Mouse (Mus musculus) CH12.LX (cell line): Measurements from ENCODE around the gene Med26.

ENCODE experiments used
- CHD2 ChIP-seq: IDR thresholded peaks from 2 replicates; pipeline ENCODE4 v1.6.1; 2011; ENCODE audit warnings: low read length, improper control_type of control experiment
- CTCF ChIP-seq, 2 experiments: IDR thresholded peaks in 1 of 2; conservative IDR thresholded peaks in 1 of 2; 2 replicates each; pipeline ENCODE4 v1.5.1; 2011 to 2012; ENCODE audit warnings: low read depth in 2 of 2, low read length in 2 of 2, improper control_type of control experiment in 1 of 2, inconsistent platforms in 1 of 2, mild to moderate bottlenecking in 1 of 2, moderate library complexity in 1 of 2
- E2F4 ChIP-seq: IDR thresholded peaks from 2 replicates; pipeline ENCODE4 v1.6.1; 2011; ENCODE audit warnings: low read depth, low read length, improper control_type of control experiment; ENCODE audit not compliant: insufficient replicate concordance
- HCFC1 ChIP-seq: IDR thresholded peaks from 2 replicates; pipeline ENCODE4 v1.6.1; 2012; ENCODE audit warnings: low read depth, mild to moderate bottlenecking, inconsistent platforms, low read length, improper control_type of control experiment
- POLR2A ChIP-seq: IDR thresholded peaks from 2 replicates; pipeline ENCODE4 v1.6.1; 2011; ENCODE audit warnings: low read depth, mild to moderate bottlenecking, improper control_type of control experiment, low read length
- ZMIZ1 ChIP-seq: IDR thresholded peaks from 2 replicates; pipeline ENCODE4 v1.6.1; 2012; ENCODE audit warnings: low read depth, mild to moderate bottlenecking, inconsistent platforms, low read length, improper control_type of control experiment

DNA sequence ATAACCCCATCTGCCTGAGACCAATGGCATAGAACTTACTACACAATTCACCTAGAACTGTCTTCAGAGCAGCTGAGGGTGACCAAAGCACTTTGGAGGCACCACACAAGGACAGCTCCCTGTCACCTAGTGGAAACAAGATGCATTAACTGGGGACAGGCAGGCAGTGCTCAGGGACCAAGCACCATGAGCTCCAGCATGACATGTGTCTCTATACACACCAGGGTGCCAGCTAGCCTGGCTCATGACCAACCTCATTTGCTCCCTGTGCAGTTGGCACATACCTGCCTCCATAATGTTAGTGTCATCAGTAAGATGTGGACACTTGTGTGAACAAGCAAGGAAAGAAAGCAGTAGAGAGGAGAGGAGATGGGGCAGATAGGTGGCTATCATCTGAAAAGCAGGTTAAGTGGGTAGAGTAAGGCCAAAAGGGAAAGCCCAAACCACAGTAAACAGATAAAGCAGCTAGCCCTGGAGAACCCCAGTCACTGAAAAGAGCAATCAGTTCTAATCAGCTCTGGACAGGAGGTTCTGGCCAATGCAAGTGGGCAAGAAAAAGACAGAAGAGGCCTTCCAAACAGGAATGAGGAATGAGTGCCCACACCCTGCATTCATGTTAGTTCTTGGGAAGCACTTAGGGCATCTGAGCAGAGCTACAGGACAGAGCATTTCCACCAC, 43.3 kb downstream of the Med26 start:
- TF ChIP-seq E2F4 = no peak
- TF ChIP-seq CHD2 = no peak
- no peak for TF ChIP-seq CTCF (conservative IDR thresholded peaks at IDR 0.05 in 1 of 2, IDR thresholded peaks at IDR 0.05 in 1 of 2; ENCODE audit: low read depth in 2 of 2, low read length in 2 of 2)
- TF ChIP-seq HCFC1 = no peak
- TF ChIP-seq POLR2A = no peak
- TF ChIP-seq ZMIZ1 = no peak
